Mouse (Mus musculus): Measurements from ENCODE around the gene Fam193a.

DNA sequence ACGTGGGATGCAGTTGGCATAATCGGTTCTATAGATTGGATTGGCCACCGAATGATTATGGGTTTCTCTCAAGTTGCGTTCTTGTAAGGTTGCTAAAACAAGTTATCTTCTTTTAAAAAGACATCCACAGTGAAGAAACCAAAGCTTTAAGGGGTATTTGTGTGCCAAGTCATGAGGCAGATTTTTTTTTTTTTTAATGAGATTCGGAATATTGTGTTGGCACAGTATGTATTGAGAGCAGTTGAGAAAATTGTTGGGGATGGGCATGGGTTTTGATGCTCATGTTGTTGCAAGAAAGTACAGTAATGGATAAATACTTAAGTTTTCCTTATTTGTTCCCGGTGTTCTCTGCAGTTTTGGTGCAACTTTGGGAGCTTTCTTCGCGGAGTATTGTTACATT, 1.1 kb downstream of the Fam193a start:
- TF ChIP-seq CTCF (IDR thresholded peaks at IDR 0.05; ENCODE audit: extremely low read depth, insufficient read depth, insufficient read length, insufficient replicate concordance), result no peak
- TF ChIP-seq POLR2A (IDR thresholded peaks at IDR 0.05; ENCODE audit: low read depth, low read length), result no peak

Data from spleen, adult 2 months (tissue).